Mouse (Mus musculus) kidney, embryonic 14.5 days (tissue): ENCODE data around the gene Prom2. TPM values are rescaled to one million over a fixed set of nuclear protein-coding genes. Genes with fewer than 3 reads are reported as not detected.

Experiments
- ATAC-seq: fragments of 200-750 bp; cut with Nextera tagmentation; 2 replicates; pipeline ENCODE4 v1.8.0; 2017; ENCODE audit warnings: moderate number of reproducible peaks, mild to moderate bottlenecking, moderate TSS enrichment, moderate library complexity; ENCODE audit not compliant: low FRiP score, low TSS enrichment
- H3K27ac ChIP-seq: fragments of 300-500 bp; sonication (generic); 2 replicates; pipeline ENCODE4 v1.5.1; 2014; ENCODE audit warnings: low read depth, mild to moderate bottlenecking, low read length, moderate library complexity, mixed read lengths
- H3K27me3 ChIP-seq: fragments of 300-500 bp; sonication (generic); 2 replicates; pipeline ENCODE4 v1.6.1; 2014; ENCODE audit warnings: mild to moderate bottlenecking, low read length; ENCODE audit not compliant: control insufficient read depth, insufficient read depth
- H3K36me3 ChIP-seq: fragments of 300-500 bp; sonication (generic); 2 replicates; pipeline ENCODE4 v1.6.1; 2014; ENCODE audit warnings: low read length, mixed read lengths; ENCODE audit not compliant: control insufficient read depth, insufficient read depth
- H3K4me1 ChIP-seq: fragments of 300-500 bp; sonication (generic); 2 replicates; pipeline ENCODE4 v1.6.1; 2014; ENCODE audit warnings: low read length, mixed read lengths; ENCODE audit not compliant: control insufficient read depth, insufficient read depth
- H3K4me2 ChIP-seq: fragments of 300-500 bp; sonication (generic); replicated peaks from 2 replicates; pipeline ENCODE4 v1.6.1; 2014; ENCODE audit warnings: low read depth, mild to moderate bottlenecking, low read length
- H3K4me3 ChIP-seq: fragments of 300-500 bp; sonication (generic); 2 replicates; pipeline ENCODE4 v1.5.1; 2014; ENCODE audit warnings: mild to moderate bottlenecking, low read length
- H3K9ac ChIP-seq: fragments of 300-500 bp; sonication (generic); 2 replicates; pipeline ENCODE4 v1.6.1; 2014; ENCODE audit warnings: low read depth, mild to moderate bottlenecking, low read length, moderate library complexity
- H3K9me3 ChIP-seq: fragments of 300-500 bp; sonication (generic); 2 replicates; pipeline ENCODE4 v1.6.1; 2016; ENCODE audit warnings: low read length; ENCODE audit not compliant: control insufficient read depth
- WGBS: fragments of 180-500 bp; shearing (Covaris S2); extraction: QIAGEN DNeasy Blood & Tissue Kit; methylation state at CpG from one replicate; pipeline ENCODE4 v1.1.7; 2014; 5-methylcytosine and 5-hydroxymethylcytosine counted together
- polyA plus RNA-seq: library from polyadenylated mRNA; unstranded; fragments of >200 nt; fragmentation: Nextera tagmentation; extraction: Ambion mirVana; gene quantifications from 2 replicates; pipeline ENCODE4 v1.2.1, GENCODE M21; 2014

Gene Prom2
- 1.4 and 1.9 TPM in 2 replicates for polyA plus RNA-seq

DNA sequence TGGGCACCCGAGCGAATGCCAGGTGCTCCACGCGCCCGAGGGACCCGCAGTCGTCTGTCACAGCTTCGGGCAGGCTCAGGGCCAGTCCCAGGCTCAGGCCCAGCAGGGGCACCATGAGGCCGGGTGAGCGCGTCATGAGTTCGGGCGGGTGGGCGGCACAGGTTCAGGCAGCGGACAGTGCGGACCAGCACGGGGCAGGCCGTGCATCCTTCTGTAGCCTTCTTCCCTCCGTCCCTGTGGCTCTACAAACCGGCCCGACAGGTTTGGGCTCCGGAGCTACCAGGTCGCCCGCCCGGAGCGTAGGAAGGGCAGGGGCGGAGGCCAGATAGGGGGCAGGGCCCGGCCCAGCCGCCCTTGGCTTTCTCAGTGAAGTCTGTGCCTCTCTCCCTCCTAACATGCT is at the start of gene Prom2:
Gene Prom2 (minus strand): TSS at position 283 of the 400 bp plus-strand sequence.
- peak; percentile 82 for ATAC-seq
- no peaks in the 10 kb centered on the region for H3K36me3 ChIP-seq
- H3K4me1 ChIP-seq, result 0 out of 2 replicates have a peak, but pooled peaks cover 5% of the 10 kb centered on the region
- 1% methylated on average over 29 of the region's 29 CpGs for WGBS
- no peak within 1 kb of the TSS for H3K27ac ChIP-seq
- peak within 1 kb of the TSS; percentile 29 for H3K4me2 ChIP-seq
- H3K27me3 ChIP-seq, result peaks cover 49% of the 10 kb centered on the region
- no peaks in the 10 kb centered on the region for H3K9me3 ChIP-seq
- no peak within 1 kb of the TSS; the same call in 1 of the 2 replicates for H3K9ac ChIP-seq
- peak within 1 kb of the TSS; percentile 9 for H3K4me3 ChIP-seq

GRCm38 (mm10) chr2:127590840-127591239 is 49.6 kb upstream of the Prom2 start:
- Histone ChIP-seq H3K36me3 (peaks cover 40% of the 10 kb centered on the region), H3K27me3 (no peaks in the 10 kb centered on the region), H3K4me1 (peaks cover 9% of the 10 kb centered on the region), H3K27ac (no peak overlapping the region), H3K4me2 (no peak overlapping the region), H3K9ac (no peak overlapping the region), H3K4me3 (no peak overlapping the region), H3K9me3 (no peaks in the 10 kb centered on the region)
- no peak for ATAC-seq
- 83% methylated on average over 4 of the region's 4 CpGs for WGBS

DNA sequence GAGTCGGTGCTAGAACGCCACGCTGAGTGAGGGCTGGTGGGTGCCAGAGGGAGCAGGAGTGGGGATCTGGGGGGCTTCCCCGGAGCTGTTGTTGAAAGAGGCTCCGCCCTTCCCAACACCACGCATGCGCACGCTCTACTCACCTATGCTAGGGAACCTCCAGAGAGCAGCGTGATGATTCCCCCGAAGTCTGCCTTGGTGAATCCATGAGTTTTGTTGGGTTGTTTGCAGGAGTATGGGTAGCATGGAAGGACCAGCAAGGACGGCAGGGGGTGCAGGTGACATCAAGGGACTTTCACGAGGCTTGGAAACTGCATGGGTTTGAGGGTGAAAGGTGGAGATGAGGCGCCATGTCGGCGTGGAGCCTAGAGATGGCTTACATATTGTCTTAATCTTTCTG is 48.9 kb upstream of the Prom2 start:
- H3K4me1 ChIP-seq, result peaks cover 9% of the 10 kb centered on the region
- 79% methylated on average over 15 of the region's 15 CpGs for WGBS
- H3K4me3 ChIP-seq, result no peak overlapping the region
- no peak for ATAC-seq
- peaks cover 33% of the 10 kb centered on the region for H3K36me3 ChIP-seq
- H3K4me2 ChIP-seq, result no peak overlapping the region
- H3K9me3 ChIP-seq, result no peaks in the 10 kb centered on the region
- H3K27ac ChIP-seq, result no peak overlapping the region
- H3K27me3 ChIP-seq, result no peaks in the 10 kb centered on the region
- no peak overlapping the region for H3K9ac ChIP-seq

DNA sequence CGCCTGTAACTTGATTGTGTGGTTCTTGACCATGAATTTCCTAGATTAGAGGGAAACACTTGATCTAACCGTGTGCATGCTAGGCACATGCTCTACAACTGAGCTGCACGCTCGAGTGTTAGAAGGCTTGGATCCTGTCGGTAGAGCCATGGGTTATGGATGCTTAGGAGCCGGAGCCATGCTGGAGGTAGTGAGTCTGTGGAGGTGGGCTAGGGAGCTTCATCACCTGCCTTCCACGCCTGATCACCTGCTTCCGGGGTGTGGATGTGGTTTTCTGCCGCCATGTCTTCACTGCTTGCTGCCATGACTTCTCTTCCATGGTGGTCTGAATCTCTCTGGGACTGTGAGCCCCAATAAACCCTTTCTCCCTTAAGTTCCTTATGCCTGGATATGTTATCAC is 47.6 kb upstream of the Prom2 start:
- no peak for ATAC-seq
- Histone ChIP-seq H3K4me2 (no peak overlapping the region), H3K9me3 (no peaks in the 10 kb centered on the region), H3K9ac (no peak overlapping the region), H3K27ac (no peak overlapping the region), H3K36me3 (peaks cover 26% of the 10 kb centered on the region), H3K4me3 (no peak overlapping the region), H3K4me1 (peaks cover 11% of the 10 kb centered on the region), H3K27me3 (no peaks in the 10 kb centered on the region)
- 90% methylated on average over 9 of the region's 9 CpGs for WGBS

GRCm38 (mm10) chr2:127587514-127587844 is 46.2 kb upstream of the Prom2 start:
- Histone ChIP-seq H3K4me2 (peak overlapping the region; percentile 79), H3K27me3 (no peaks in the 10 kb centered on the region; the same call in 1 of the 2 replicates), H3K27ac (peak overlapping the region; percentile 78), H3K4me1 (peaks cover 14% of the 10 kb centered on the region), H3K9me3 (no peaks in the 10 kb centered on the region), H3K9ac (peak overlapping the region; percentile 70), H3K36me3 (peaks cover 14% of the 10 kb centered on the region), H3K4me3 (peak overlapping the region; percentile 95)
- no peak for ATAC-seq
- under 1% methylated on average over 22 of the region's 22 CpGs for WGBS

DNA sequence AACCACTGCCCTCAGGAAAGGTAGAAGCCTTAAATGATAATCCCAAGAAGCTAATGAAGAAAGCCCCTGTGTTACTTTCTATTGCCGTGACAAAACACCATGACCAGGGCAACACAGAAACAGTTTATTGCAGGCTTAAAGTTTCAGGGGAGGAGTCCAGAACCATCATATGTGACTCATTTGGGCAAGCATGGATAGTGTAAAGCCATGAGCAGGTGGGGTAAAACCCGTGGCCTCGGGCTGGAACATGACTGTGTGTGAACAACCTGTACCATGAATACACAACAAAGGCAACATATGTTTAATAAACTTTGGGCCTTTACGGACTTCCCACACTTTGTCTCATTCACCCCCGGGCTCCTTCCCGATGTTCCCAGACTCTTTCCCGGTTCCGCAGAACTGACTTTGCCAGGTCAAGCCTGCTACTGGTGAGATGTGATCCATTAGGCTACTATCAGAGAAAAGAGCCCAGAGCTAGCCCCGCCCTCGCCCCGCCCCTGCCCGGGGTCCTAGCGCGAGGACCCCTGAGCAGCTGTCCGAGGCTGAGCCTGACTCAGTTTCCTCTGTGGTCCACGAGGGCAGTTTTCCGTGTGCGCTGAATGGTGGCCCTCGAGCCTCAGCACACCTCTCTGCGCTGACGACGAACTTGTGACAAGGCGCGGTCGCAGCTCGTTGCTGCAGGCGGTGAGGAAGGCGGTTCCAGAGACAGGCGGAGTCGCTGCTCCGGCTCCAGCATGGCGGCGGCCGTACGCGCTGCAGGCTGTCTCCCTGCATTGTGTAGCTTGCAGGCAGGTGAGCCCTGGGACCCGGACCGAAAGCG is 45.6 kb upstream of the Prom2 start, which contains the start of the genes Zfp661 and Mrps5:
Gene Zfp661 (minus strand): TSS at position 401 of the 820 bp plus-strand sequence.
Gene Mrps5 (plus strand): TSS at position 529 of the 820 bp plus-strand sequence.
- Histone ChIP-seq H3K9me3 (no peaks in the 10 kb centered on the region), H3K4me2 (peak within 1 kb of the TSS; percentile 79), H3K27me3 (no peaks in the 10 kb centered on the region; the same call in 1 of the 2 replicates), H3K9ac (peak within 1 kb of the TSS; percentile 70), H3K36me3 (peaks cover 8% of the 10 kb centered on the region), H3K27ac (peak within 1 kb of the TSS; percentile 78), H3K4me1 (peaks cover 14% of the 10 kb centered on the region), H3K4me3 (peak within 1 kb of the TSS; percentile 95)
- WGBS, result 5% methylated on average over 39 of the region's 39 CpGs
- peak; percentile 84 for ATAC-seq

DNA sequence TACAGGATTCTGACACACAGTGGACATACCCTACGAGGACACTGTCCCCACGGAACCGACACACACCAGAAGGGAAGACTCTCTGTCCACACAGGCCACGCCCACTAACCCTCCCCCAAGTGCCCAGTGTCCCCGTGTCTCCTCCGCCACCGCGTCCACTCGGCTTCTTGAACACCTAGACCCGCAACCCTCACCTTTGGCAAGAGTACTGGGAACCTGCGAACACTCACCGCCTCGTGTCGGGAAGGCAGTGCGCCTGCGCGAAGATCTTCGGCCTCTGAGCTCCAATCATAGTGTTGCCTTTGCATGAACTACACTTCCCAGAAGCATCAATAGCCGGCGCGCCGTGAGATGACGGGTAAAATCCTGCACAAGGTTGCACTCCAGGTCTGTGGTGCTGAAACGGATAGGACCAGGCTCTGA is 43.2 kb upstream of the Prom2 start:
- H3K27me3 ChIP-seq, result no peaks in the 10 kb centered on the region; the same call in 1 of the 2 replicates
- no peaks in the 10 kb centered on the region for H3K9me3 ChIP-seq
- ATAC-seq, result peak; percentile 90
- no peak overlapping the region for H3K27ac ChIP-seq
- under 1% methylated on average over 24 of the region's 24 CpGs for WGBS
- H3K4me3 ChIP-seq, result peak overlapping the region; percentile 62
- peak overlapping the region; percentile 71 for H3K9ac ChIP-seq
- H3K4me1 ChIP-seq, result peaks cover 14% of the 10 kb centered on the region
- peak overlapping the region; percentile 70 for H3K4me2 ChIP-seq
- H3K36me3 ChIP-seq, result no peaks in the 10 kb centered on the region; the same call in 1 of the 2 replicates

GRCm38 (mm10) chr2:127573322-127573721 is 32.1 kb upstream of the Prom2 start:
- 21% methylated on average over 1 of the region's 1 CpGs for WGBS
- H3K9me3 ChIP-seq, result no peaks in the 10 kb centered on the region; the same call in 1 of the 2 replicates
- no peak overlapping the region for H3K4me2 ChIP-seq
- no peak overlapping the region for H3K4me3 ChIP-seq
- no peaks in the 10 kb centered on the region for H3K4me1 ChIP-seq
- peaks cover 16% of the 10 kb centered on the region for H3K36me3 ChIP-seq
- ATAC-seq, result no peak
- H3K27me3 ChIP-seq, result no peaks in the 10 kb centered on the region
- no peak overlapping the region for H3K9ac ChIP-seq
- no peak overlapping the region for H3K27ac ChIP-seq
